Mouse (Mus musculus): ENCODE results near the gene Ccdc63.

Ccdc63 gene

DNA sequence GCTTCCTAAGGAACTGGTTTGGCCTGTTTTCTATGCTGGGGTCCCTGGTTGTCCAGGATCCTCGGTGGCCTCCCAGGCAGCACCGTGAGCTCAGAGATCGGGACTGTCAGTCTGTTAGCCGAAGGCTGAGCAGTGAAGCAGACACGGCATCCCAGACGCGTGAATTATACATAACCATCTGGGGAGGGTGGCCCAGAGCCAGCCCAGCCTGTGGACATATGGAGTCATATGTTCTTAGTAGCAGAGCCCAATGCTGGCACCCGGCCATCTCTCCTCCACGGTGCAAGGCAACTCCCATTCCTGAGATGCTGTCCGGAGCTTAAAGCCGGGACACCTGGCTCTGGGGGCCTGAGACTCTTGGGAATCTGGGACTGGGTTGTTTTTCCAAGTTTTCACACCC, 59.7 kb downstream of the Ccdc63 start:
- no peak for DNase-seq

DNA sequence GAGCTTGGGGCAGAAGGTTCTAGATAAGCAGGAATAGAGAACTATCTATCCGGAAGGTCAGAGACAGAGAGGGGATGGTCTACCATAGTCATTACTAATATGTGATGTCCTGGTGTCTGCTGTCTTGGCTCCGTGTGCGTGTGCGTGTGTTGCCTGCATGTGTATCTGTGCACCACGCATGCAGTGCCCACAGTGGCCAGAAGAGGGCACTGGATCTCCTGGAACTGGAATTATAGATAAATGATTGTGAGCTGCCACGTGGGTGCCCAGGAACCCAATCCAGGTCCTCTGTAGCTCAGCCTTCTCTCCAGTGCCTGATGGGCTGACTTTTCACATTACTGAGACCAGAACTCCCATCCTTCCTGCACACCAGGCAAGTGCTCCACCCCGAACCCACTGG, 60.8 kb downstream of the Ccdc63 start:
- no peak for DNase-seq

DNA sequence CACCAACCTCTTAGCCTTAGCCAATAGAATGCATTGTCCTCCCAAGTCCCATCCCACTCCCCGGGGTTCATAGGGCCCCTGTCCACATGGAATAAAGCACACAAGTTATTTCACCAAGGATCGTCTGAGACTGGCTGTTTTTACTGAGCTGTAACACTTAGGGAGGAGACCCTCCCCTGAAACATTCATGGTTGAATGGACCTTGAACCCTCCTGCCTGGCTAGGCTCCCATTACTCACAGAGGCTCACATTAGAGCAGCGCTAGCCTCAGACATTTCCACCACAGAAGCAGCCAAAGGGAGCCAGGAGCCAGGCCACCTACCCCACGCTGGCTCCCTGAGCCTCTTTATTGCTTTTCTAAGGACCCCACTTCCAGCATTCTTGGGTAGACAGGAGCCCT, 63.4 kb downstream of the Ccdc63 start:
- DNase-seq = no peak

- no peak for DNase-seq
Observed at GRCm38 (mm10) chr5:122075736-122076135, 64.9 kb downstream of the Ccdc63 start.

- DNase-seq = no peak
Observed at GRCm38 (mm10) chr5:122071997-122072396, 68.6 kb downstream of the Ccdc63 start.

GRCm38 (mm10) chr5:122070963-122071800, 69.4 kb downstream of the Ccdc63 start:
- DNase-seq = no peak

GRCm38 (mm10) chr5:122068563-122068962, 72.1 kb downstream of the Ccdc63 start:
- no peak for DNase-seq

DNA sequence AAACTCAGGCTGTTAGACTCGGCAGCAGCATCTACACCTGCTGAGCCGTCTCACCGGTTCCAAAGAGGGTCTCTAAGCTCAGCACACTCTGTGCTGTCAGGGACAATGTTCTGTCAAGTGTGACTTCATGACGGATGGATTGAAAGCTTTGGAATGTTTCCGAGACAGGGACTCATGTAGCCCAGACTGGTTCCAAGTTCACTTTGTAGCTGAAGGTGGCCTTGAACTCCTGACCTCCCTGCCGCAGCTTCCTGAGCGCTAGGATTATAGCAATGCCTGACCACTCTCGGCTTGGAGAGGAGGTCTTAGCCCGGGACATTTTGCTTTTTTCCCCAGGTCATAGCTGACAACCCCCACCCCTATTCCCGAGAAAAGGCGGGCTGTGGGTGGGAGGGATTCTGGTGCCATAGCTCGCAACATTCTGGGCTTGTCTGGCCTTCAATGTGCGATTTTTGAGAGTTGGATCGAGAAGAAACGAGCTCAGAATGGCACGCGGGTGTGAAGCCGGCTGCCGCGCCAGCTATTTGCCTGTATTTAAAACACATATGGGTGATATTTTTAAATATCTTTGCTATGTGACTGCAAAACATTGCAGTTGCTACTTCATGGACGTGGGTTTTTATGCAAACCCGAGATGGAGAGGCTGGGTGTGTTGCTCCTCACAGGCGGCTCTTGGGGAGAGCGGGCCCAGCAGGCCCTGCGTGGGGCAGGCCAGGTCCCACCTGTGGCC, 77.3 kb downstream of the Ccdc63 start:
- no peak for DNase-seq

GRCm38 (mm10) chr5:122062479-122062878, 78.1 kb downstream of the Ccdc63 start:
- DNase-seq = no peak

GRCm38 (mm10) chr5:122060767-122061333, 79.8 kb downstream of the Ccdc63 start:
- DNase-seq = no peak

DNA sequence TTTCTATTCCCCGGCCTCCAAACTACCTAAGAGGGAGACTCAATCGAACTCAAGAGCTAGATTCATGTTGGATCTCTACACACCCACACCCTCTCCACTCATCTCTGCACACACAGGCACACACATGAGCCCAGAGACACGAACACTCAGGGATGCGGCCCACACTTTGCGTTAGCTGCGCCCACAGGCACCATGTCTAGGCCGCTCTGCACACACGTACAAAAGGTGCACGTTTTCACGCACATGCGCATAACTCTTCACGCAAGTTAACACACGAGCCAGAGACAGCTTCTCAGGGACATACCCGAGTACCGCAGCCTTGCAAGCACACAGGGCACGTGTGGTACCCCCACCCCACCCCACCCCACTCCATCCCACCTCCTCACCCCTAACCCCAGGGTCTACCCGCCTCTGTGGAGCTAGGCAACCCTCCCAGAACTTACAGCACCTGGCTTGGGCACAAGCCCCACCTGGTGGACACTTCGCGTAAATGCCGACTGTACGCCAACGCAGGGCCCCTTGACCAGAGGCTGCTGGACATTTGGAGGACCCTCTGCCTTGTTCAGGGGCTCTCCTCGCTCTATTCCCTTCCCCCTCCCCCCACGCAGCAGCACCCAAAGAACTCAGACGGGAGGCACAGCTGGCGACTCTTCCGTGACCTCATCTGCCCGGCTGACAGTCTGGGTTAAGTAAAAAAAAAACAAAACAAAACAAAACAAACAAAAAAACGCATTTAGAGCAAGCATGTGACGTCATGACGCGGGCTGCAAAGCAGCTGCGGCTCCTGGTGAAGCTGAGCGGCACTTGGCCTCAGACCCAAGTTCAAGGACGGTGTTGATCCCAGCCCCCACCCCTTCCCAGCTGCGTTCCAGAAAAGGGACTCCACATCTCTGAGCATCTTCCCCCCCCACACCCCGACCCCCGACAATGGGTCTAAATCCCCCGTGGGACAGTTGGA, 81.3 kb downstream of the Ccdc63 start:
- DNase-seq = peak; percentile 26

All from thymus, postnatal 25 days (tissue).